Mouse (Mus musculus): Measurements from ENCODE around the gene Spink8.

GRCm38 (mm10) chr9:109849312-109849758, 37.3 kb downstream of the Spink8 start, which contains the start of gene Camp:
- TF ChIP-seq CTCF (IDR thresholded peaks at IDR 0.05; ENCODE audit: low read depth, low read length) (no peak), GATA1 (IDR thresholded peaks at IDR 0.05; ENCODE audit: borderline replicate concordance, low read length) (no peak), POLR2AphosphoS5 (IDR thresholded peaks at IDR 0.05; ENCODE audit: insufficient replicate concordance, low read depth, low read length) (no peak)

Measured in G1E (cell line).